Mouse (Mus musculus): ENCODE results near the gene Gm14435.
"Not testable (repeated sequence)": the region's sequence is repeated elsewhere in the genome, so short reads cannot be mapped to it uniquely, and the experiment has no call there.

Gene Gm14435

DNA sequence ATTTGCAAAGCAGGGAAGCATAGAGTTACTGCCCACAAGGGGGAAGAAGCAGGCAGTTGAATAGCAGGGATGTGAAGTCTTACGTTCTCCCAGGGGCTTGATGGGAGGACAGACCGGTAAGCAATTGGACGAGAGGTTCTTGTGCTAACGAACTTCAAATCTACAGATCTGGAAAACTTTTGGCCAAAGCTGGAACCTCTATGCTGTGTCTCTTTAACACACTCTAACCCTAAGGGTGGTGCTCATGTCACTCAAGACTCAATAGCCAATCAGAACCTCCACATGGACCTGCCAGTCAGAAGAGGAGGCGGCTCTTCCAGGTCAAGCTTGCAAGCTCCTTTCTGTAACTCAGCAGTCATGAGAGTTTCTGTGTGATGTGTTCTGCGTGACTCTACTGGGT is at the start of gene Gm14435:
Gene Gm14435, plus strand, starts transcription at position 301 of the 400 bp plus-strand sequence.
- DNase-seq (ENCODE audit: low spot score in 2 of 2): not testable (repeated sequence)
